Mouse (Mus musculus) liver, embryonic 14.5 days (tissue): ENCODE results near the gene Chga.

Source experiments
- CTCF ChIP-seq: IDR thresholded peaks from 2 replicates; pipeline ENCODE4 v1.5.1; 2016; ENCODE audit warnings: antibody characterized with exemption, low read depth, control low read depth
- EP300 ChIP-seq: IDR thresholded peaks from 2 replicates; pipeline ENCODE4 v1.6.1; 2016; ENCODE audit warnings: antibody characterized with exemption, low read depth

DNA sequence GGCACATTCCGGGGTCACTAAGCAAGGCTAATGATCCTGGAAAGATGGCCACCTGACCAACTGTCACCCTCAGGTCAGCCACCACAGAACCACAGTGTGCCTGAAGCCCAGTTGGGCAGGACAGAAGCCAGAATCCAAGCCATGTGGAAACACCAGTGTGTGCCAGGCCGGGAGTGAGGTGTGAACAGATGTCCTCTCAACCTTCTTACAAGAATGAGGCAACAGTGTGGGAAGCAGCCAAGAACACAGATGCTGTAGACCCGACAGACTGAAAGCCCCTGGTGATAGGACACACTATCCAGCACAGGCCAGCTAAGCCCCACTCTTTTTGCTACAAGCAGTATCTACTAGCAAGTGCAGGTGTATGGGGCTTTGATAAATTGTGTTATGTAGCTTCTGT is 30.6 kb downstream of the Chga start:
- TF ChIP-seq CTCF, result no peak
- no peak for TF ChIP-seq EP300
